Mouse (Mus musculus): Measurements from ENCODE around the gene Dedd.
A peak's percentile ranks its signal among the peaks of the same experiment; 100 is the strongest.

Gene Dedd

DNA sequence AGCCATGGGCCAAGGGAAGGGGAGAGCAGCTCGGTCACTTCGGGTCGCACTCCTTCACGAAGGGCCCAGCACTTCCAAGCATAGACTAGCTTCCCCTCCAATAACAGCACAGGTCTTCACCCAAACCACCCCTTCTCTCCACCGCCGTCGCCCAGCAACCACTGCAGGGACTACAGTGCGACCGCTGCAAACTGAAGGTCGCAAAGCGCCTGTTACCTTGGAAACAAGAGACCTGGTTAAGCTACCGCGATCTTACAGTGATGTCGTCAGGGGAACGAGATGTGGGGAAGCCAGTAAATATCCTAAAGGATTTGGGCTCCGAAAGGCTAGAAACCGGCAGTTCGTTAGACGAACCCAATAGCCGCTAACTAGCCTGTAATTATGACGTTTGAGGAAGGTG, 31.7 kb downstream of the Dedd start, which contains the start of gene Klhdc9:
Klhdc9 (minus strand) TSS at position 143 of the 400 bp plus-strand sequence.
- peak; percentile 88 to 93 for DNase-seq (ENCODE audit: low spot score in 2 of 2)

DNA sequence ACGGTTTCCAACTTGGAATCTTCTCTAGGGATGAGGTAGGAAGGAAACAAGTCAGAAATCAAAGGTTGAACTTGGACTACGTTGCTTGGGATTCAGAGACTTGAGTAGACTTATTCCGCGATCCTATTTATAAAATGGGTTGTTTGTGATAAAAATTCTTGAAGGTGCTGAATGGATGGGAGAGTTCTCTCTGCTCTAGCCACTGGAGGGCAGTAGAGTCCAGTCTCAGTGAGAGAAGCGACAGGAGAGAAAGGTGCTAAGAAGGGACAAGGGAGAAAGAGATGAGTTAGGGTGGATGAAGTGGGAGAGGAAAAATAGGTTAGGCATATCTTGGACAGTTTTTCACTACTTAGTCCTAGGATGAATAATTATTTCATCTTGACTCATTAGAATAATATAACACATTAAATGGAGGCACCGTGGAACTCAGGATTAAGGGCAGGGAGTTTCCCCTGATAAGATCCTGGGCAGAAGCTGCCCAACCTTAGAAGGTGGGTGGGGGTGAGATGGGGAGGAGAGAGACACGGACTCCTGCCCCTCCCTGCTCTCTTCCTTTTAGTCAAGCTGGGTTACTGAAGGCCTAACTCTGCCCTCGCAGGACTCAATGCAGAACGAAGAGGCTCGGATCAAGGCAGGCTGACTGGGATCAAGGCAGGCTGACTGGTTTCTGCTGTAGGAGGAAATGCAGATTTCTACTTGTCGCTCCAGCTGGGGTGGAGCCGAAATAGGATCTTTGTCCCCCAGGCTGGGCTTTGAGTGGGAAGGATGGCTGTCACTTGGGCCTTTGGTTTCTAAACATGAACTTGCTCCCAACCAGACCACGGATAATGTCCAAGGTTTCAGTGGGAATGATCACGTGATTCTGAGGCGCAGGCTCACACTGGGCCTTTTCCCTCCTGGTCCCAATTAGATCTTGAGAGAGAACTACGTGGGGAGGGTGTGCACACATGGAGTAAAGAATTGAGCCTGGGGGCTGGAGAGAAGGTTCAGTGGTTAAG, 32.5 kb downstream of the Dedd start:
- DNase-seq (ENCODE audit: low spot score in 2 of 2) = peak; percentile 72 to 82

DNA sequence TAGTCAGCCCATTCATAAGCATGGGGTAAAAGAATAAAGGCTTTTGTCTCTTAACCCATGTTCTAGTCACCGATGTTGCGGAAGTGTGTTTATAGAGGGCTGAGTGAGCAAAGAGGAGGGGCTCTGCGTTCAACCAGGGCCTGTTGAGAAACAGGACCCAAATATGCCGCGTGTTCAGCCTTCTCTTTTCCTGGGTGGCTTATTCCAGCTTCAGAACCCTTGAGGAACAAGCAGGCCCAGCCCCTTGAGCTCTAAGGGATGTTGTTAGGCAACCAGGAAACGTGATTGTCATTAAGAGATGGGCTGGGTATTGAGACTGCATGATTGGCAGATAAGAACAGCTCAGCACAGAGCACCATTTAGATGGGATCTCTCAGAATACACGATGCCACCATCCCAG, 37.0 kb downstream of the Dedd start:
- DNase-seq (ENCODE audit: low spot score in 2 of 2) = no peak

DNA sequence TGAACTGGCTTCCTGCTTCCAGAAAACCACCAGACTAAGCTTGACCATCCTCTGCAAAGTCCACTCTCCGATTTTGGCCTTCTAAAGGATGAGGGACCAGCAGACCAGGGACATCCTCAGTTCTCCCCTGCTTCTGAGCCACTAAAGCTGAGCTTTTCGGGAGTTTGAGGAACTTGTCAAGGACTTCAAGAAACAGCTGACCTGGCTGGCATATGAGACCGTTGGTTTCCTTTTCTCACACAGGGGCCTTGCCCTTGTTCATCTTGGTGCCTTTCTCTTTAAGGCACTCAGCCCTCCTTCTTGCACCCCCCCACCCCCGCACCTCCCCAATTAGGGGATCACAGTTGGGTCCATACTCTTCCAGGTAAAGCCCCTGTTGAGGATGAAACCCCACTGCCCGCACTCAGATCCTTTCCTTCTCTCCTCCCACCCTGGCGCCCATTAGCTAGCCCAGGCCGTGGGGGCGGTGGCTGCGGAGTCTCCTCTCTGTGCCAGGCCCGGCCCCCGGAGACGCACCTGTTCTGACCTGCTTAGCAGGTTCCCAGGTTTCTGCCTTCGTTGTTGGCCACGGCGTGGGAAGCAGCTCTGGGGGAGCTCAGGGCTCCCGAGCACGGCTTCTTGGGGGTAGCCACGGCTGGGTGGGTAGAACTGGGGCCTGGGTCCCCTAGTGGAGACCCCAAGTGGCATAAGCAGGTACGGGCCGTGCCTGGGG, 41.1 kb downstream of the Dedd start, which contains the start of gene Nectin4:
Nectin4 (plus strand) TSS at position 255 of the 712 bp plus-strand sequence.
- DNase-seq (ENCODE audit: low spot score in 2 of 2) = no peak

DNA sequence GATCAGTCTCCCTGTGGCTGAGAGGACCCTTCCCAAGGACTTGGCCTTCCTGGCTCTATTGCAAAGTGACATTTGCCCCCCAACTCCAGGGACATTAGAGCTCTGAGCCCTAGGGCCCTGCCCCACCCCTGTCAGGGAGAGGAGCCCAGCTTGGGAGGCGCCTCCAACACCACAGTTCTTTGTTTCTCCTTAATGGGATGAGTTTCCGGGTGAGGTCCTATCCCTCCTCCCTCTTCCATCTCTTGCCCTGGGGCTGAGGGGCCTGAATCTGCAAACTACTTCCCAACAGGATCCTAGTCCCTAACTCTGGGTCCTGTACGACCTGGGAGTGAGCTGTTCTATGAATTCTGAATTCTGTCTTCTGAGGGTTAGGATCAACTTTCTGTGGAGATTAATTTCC, 43.9 kb downstream of the Dedd start:
- no peak for DNase-seq (ENCODE audit: low spot score in 2 of 2)

DNA sequence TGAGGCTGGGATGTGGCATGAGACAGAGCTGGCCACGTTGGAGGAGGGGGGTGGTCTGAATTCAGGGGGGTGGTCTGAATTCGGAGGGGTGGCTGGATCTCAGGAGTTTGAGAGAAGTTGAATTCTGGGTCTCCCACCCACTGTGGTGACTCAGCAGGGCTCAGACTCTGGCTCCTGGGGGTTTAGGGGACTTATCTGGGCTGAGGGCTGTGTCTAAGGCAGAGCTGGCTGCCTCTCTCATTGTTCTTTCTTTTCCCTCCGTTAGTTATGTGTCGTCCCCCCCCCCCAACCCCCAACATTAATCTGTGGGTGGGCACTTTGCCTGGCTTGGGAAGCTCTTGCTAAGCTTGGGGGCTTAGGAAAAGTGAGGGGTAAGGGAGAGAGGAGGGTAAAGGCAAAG, 45.0 kb downstream of the Dedd start:
- no peak for DNase-seq (ENCODE audit: low spot score in 2 of 2)

DNA sequence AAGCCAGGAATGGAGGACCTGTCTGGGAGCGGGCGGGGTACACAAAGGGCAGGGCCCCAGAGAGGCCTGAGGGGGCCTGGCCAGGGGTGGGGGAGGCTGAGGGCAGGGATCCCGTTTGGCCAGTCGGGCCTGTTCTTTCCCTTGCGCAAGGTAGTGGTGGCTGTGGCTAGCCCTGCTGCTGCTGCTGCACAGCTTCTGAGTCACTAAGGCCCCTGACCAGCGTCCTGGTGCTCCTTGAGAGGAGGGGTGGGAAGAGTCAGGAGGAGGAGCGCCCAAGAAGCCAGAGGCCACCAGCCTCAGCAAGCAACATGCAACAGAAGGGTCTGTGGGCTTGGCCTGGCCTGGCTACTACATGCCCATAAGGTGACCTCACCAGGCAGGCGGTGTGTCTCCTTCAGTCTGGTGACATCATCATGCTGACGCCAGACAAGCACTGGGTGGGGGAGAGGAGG, 46.7 kb downstream of the Dedd start:
- no peak for DNase-seq (ENCODE audit: low spot score in 2 of 2)

DNA sequence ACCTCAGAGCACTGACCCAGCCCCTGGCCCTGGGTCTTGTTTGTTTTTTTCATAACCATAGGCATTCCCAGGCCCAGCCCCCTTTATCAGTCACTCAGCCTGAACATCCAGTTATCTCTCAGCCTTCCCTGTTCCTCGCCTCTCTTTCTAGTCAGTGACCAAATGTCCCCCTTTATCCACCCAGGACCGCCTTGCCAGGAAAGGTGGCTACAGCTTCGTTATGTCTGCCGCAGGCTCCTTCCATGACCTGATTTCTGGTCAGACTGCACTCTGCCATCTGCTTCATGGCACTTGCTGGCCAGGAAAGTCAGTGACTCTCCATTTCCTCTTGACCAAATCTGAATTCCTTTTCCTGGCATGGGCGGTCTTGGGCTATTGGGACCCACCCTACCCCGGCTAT, 49.4 kb downstream of the Dedd start:
- DNase-seq (ENCODE audit: low spot score in 2 of 2) = no peak

DNA sequence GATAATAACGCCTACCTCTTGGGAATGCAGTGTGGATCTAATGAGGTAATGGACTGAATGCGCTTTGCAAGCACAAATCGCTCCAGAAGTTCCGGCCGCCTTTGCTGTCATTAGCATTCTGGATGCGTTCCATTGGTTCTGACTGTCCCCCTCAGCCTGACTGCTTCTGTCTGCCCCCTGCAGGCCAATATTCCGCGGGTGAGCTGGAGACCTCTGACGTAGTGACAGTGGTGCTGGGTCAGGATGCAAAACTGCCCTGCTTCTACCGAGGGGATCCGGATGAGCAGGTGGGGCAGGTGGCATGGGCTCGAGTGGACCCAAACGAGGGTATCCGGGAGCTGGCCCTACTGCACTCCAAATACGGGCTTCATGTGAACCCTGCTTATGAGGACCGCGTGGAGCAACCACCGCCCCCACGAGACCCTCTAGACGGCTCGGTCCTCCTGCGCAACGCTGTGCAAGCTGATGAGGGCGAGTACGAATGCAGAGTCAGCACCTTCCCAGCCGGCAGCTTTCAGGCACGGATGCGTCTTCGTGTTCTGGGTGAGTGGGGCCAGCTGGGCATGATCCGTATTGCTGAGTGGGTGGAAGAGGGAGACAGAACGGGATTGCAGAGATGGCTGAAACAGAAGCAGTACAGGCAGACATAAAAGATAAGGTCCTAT, 51.1 kb downstream of the Dedd start:
- DNase-seq (ENCODE audit: low spot score in 2 of 2) = peak; percentile 77 to 80

DNA sequence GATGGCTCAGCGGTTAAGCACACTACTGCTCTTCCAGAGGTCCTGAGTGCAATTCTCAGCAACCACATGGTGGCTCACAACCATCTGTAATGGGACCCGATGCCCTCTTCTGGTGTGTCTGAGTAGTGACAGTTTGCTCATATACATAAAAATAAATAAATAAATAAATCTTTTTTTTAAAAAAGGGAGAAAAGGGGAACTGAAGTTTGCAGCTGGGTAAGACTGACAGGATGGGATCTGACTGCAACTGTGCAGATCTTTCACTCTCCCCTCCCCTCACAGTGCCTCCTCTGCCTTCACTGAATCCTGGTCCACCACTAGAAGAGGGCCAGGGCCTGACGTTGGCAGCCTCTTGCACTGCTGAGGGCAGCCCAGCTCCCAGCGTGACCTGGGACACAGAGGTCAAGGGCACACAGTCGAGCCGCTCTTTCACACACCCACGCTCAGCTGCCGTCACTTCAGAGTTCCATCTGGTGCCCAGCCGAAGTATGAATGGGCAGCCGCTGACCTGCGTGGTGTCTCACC, 53.2 kb downstream of the Dedd start:
- no peak for DNase-seq (ENCODE audit: low spot score in 2 of 2)

DNA sequence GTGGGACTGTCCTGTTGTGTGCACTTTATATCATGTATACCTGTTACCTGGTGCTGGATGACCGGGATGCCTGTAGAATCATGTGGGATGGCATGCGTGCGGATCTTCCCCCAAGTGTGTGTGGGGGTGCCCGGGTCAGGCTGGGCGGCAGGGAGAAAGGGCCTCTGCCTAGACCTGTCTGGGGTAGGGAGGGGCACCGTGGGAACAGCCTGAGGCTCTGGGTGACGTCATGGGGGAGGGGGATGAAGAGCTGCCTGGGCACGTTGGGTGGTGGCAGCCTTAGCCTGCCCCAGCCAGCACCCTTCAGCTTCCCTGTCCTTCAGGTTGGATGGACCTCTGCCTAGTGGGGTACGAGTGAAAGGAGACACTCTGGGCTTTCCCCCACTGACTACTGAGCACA, 55.4 kb downstream of the Dedd start:
- no peak for DNase-seq (ENCODE audit: low spot score in 2 of 2)

DNA sequence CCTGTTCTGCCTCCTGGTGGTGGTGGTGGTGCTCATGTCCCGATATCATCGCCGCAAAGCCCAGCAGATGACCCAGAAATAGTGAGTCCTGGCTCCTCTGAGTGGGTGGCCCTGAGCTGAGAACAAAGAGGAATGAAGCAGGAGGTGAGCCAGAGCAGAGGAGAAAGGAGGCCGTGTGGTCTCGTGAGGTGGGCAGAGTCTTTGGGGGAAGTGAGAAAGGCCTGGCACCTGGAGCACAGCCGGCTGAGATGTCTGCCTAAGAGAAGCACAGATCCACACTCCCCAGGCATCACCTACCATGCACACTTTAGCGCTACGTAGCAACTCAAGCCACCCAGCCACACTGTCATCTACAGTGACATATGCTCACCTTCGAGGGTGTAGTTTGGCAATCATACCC, 56.2 kb downstream of the Dedd start:
- DNase-seq (ENCODE audit: low spot score in 2 of 2) = peak in 1 of 2 experiments; percentile 38

DNA sequence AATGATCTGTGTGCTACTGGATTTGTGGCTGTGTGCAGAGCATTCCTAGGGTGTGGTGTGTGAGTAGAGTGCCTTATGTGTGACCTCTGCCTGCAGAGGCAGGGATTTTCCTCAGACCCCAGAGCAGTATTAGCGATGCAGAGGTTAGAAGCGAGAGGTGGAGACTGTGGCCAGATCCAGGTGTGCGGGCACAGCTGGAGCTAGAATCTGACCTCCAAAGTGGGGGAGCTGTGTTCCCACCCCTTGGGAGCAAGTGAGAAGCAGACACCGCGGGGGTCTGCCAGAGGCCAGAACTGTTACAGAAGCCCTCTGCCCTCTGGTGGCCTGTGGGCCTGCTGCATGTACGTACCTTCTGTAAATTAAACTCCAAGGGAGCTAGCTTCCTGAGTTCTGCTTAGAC, 58.2 kb downstream of the Dedd start:
- peak in 1 of 2 experiments; percentile 50 for DNase-seq (ENCODE audit: low spot score in 2 of 2)

DNA sequence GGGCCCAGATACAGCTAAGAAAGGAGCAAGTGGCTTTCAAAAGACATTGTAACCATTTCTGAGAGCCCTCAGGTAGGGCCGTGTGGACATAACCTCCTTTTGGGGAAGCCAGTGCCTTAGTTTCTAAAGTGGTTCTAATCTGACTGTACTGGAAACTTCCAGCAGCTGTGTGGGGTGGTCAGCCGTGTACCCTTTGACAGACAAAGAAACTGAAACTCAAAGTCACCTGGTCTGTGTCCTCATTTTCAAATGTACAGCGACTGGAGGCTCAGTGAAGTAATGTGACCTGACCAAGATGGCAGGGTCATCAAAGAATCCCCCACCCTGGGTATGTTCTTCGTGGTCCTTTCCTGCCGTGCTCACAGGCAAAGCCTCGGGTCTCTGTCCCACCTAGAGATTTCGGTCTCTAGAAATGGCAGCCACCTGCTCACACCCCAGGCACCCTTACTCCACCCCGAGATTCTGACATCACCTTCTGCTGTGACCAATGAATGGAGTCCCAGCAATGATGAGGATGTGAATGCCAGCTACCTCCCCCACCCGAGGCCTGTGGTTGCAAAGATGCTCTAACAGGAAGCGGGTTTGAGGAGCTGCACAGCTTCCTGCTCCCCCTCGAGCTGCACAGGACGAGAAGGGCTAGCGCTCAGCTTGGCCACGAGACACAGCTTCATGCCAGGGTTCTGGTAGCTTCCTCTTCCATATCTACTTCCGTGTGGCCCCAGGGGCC, 59.6 kb downstream of the Dedd start, which contains the start of gene Arhgap30:
Arhgap30 (plus strand) TSS at position 579 of the 727 bp plus-strand sequence.
- peak; percentile 96 to 97 for DNase-seq (ENCODE audit: low spot score in 2 of 2)

DNA sequence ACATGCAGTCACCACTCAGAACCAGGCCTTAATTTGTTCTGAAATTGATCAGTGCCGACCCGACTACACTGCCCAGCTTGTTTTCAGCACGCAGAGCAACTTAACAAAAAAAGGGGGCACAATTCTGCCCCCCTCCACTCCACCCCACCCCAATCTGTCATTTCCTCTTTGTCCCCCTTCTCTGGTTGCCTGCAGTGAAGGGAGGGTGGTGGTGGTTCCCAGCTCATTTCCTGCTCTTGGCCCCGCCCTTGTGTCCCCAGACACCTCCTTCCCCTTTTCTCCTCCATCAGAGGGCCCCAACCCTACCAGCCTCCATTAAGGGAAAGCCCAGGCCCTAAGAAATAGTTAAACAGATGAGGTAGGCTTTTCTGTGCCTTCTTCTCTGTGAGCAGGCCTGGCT, 61.2 kb downstream of the Dedd start:
- peak; percentile 91 to 92 for DNase-seq (ENCODE audit: low spot score in 2 of 2)
